Mouse (Mus musculus) 3T3-L1 (cell line): ENCODE data around the gene Aldh3b2.
A peak's percentile ranks its signal among the peaks of the same experiment; 100 is the strongest.
"Not testable (repeated sequence)": the region's sequence is repeated elsewhere in the genome, so short reads cannot be mapped to it uniquely, and the experiment has no call there.

Source experiments
- DNase-seq: peaks from one replicate; pipeline ENCODE4 v3.0.0-alpha.2; 2015; ENCODE audit warnings: low read depth, low spot score

Aldh3b2 gene

DNA sequence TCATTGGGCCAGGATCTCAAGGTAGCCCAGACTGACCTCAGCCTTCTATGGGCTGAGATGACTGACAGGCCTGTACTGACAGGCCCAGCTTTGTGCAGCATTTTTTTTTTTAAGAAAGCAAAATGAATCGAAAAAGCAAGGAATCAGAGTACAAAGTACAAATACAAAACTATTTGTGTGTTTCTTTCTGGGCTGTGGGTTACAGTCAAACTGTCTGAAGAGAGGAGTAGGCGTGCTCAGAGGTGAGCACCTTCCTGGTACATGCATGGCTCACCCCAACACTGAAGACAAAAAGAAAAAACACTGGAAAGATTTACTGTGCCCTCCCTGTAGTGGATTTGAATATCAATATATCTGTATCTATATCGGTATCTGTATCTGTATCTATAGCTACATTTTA is 24.3 kb upstream of the Aldh3b2 start:
- no peak for DNase-seq

DNA sequence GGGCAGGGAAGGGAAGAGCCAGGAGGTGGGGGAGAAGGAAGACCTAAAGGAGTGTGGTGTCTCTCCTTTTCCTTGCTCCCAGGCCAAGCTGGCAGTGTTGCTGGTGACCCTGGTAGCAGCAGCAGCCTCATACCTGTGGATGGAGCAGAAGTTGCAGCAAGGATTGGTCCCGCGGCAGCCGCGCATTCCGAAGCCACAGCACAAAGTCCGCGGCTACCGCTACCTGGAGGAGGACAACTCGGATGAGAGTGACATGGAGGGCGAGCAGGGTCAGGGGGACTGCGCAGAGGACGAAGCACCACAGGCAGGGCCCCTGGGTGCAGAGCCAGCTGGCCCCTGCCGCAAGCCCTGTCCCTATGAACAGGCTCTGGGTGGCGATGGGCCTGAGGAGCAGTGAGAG is 23.6 kb upstream of the Aldh3b2 start:
- no peak for DNase-seq

- no peak for DNase-seq
Observed at GRCm38 (mm10) chr19:3950331-3950730, 21.8 kb upstream of the Aldh3b2 start.

- DNase-seq: no peak
Observed at GRCm38 (mm10) chr19:3951461-3951860, 20.7 kb upstream of the Aldh3b2 start.

GRCm38 (mm10) chr19:3952099-3952498 is 20.0 kb upstream of the Aldh3b2 start:
- no peak for DNase-seq

DNA sequence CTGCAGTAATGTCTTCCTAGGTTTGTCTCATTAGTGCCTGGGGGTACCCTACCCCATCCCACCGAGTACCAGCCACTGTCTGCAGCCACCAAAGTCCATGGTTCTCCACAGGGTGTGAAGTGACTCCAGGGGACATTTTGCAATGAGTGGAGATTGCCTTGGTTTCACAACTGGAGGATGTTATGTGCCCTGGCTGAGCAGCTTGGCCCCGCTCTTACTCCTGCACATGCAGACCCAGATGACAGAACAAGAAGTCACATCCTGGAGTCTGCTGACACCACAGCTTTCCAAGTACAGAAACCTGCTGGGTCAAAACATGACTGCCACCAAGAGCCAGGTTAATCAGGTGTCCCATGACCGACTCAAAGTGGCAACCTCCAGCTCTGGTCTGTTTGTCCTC is 17.1 kb upstream of the Aldh3b2 start:
- DNase-seq: no peak

- no peak for DNase-seq
Observed at GRCm38 (mm10) chr19:3955804-3956203, 16.3 kb upstream of the Aldh3b2 start.

GRCm38 (mm10) chr19:3957296-3958036 is 14.7 kb upstream of the Aldh3b2 start:
- not testable (repeated sequence) for DNase-seq

- DNase-seq: no peak
Observed at GRCm38 (mm10) chr19:3958470-3958869, 13.7 kb upstream of the Aldh3b2 start, which contains the start of gene Aldh3b3. Gene Aldh3b3 (plus strand): TSS chr19:3958645.

DNA sequence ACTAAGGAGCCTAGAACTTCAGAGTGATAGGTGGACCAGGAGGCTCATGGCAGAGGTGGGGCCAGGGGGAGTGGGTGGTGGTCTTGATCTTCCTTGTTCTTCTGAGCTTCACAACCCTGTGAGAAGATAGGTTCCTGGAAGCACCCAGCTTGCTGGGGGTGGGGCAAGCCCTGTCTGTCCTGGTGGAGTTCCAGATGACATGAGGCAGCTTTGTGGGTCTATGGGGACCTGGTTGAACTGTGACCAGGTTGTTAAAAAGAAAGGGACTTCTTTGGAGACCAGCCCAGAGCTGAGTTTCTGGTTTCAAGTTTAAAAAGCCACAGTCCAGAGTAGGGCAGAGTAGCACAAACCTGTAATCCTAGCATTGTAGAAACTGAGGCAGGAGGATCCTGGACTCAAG is 13.1 kb upstream of the Aldh3b2 start:
- no peak for DNase-seq

DNA sequence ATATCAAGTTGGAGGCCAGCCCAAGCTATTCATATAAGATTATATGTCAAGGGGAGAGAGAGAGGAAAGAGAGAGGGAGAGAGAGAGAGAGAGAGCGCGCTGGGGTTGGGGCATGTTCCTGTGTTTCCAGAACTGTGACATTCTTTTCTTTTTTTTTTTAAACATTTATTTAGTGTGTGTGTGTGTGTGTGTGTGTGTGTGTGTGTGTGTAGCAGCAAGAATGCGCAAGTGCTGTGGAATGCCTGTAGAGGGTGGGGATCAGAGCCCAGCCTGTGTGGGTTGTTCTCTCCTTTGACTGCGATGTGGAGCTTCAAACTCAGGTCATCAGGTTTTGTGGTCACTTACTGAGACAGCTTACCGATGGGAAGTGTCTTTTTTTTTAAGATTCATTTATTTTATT is 11.9 kb upstream of the Aldh3b2 start:
- DNase-seq: no peak

- not testable (repeated sequence) for DNase-seq
Observed at GRCm38 (mm10) chr19:3961805-3962204, 10.3 kb upstream of the Aldh3b2 start.

- DNase-seq: peak; percentile 40
Observed at GRCm38 (mm10) chr19:3962469-3962868, 9.7 kb upstream of the Aldh3b2 start.

- no peak for DNase-seq
Observed at GRCm38 (mm10) chr19:3964030-3964429, 8.1 kb upstream of the Aldh3b2 start.

DNA sequence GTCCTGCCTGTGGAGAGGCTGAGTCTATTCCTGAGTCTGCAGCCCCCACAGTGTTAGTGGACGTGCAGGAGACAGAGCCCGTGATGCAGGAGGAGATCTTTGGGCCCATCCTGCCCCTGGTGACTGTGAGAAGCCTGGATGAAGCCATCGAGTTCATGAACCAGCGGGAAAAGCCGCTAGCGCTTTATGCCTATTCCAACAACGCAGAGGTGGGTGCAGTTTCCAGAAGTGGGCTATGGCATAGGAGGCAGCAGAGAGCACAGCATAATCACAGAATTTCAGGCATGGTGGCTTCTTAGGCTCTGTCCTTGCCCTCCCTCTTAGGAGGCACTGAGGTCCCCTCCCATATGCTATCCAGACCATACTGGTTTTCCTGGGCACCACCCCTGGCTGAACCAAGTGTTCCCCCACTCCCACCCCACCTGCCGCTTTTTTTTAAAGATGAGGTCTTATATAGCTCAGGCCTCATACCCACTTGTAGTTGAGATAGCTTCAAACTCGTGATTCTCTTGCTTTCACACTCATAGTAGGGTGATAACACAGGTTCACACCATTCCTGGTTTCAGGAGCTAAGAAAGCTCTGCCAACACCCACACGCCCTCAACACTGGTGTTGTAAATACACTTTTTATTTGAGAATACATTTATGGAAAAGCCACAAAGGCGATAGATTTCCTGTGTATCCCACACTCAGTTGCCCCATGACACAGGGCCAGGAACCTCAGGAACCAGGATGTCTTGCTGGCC is 5.6 kb upstream of the Aldh3b2 start:
- DNase-seq: no peak

DNA sequence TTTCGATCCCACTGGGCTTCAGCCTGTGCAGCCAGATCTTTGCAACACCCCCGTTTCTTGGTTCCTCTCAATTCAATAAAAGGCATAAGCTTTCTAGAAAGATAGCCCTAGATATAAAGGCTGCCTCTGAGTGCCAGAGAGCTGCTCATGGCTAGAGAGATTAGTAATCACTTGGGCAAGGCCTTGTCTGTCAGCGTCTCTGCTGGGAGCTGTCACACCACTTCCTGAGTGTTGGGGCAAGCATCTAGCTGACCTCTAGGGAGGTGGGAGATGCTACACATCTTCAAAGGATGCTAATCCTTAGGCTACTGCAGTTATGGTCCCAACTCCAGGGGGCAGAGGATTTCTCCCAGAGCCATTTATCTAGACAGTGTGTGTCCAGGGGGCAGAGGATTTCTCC is 4.9 kb upstream of the Aldh3b2 start:
- DNase-seq: no peak

DNA sequence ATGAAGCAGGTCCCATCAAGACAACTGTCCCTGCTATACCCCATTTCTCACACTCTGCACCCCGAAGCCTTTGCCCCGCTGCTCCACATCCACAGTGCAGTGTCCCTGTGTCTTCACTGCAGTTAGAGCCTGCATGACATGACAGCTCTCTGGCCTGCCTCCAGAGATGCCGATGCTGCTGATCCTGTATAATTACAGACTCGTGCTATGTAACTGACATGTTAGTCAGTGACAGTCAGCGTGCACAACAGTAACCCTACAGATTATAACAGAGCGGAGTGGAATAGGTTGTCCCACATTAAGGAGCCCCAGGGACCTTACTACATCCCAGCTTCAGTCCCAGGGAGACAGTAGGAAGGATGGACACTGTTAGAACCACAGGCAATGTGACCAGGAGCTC is 2.5 kb downstream of the Aldh3b2 start:
- DNase-seq: not testable (repeated sequence)

GRCm38 (mm10) chr19:3975866-3976265 is 3.7 kb downstream of the Aldh3b2 start:
- DNase-seq: no peak

- peak; percentile 95 for DNase-seq
Observed at GRCm38 (mm10) chr19:3980309-3980708, 8.2 kb downstream of the Aldh3b2 start.

GRCm38 (mm10) chr19:3980917-3981316 is 8.8 kb downstream of the Aldh3b2 start:
- DNase-seq: no peak

DNA sequence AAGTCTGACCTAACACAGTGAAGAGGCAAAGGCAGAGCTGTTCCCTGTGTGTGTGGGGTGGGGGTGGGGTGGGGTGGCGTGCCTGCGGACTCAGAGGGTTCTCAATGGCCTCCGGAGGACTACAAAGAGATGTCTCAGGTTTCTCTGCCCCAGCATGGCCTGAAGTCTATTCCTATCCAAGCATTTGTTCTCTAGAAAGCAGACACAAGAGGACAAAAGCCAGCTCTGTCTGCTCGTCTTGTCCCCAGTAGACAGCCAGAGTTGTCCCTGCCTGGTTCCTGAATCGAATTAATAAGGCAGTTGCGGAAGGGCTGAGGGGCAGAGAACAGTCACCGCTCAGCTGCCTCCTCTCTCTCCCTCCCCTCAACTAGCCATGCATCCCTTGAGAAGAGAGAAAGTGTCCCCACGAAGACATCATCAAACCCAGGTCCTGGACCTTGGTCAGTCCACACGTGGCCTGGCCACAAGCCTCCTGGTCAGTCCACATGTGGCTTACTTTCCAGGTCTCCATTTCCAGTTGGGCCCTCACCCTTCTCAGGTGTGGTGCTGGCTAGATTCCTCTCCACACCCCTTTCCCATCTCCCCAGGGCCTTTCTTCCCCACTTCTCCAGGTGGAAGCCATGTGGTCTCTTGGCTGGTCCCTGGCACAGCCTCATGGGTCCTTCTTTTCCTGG is 11.5 kb downstream of the Aldh3b2 start:
- DNase-seq: no peak

GRCm38 (mm10) chr19:3985261-3985681 is 13.1 kb downstream of the Aldh3b2 start:
- DNase-seq: no peak
